Mouse (Mus musculus): ENCODE measurements around the gene Ube2dnl1.

Ube2dnl1 gene

GRCm38 (mm10) chrX:114904712-114905111 lies at the start of gene Ube2dnl1:
TSS of gene Ube2dnl1 (plus strand) at chrX:114905012.
- no peak for DNase-seq

GRCm38 (mm10) chrX:114895489-114895888 lies 9.3 kb upstream of the Ube2dnl1 start:
- DNase-seq, result no peak

- no peak for DNase-seq
Measured at GRCm38 (mm10) chrX:114897506-114897905, 7.3 kb upstream of the Ube2dnl1 start.

GRCm38 (mm10) chrX:114903391-114903790 lies 1.4 kb upstream of the Ube2dnl1 start:
- no peak for DNase-seq

GRCm38 (mm10) chrX:114907282-114907681 lies 2.5 kb downstream of the Ube2dnl1 start, which contains the start of gene Ube2dnl2:
TSS of gene Ube2dnl2 (plus strand) at chrX:114907582.
- no peak for DNase-seq

- no peak for DNase-seq
Measured at GRCm38 (mm10) chrX:114955066-114955465, 50.3 kb downstream of the Ube2dnl1 start.
